Mouse (Mus musculus) cortical plate, adult 2 months (tissue): ENCODE measurements around the gene Hexb.

Experiments used
- CTCF ChIP-seq: fragments of 200-500 bp; IDR thresholded peaks from 2 replicates; pipeline ENCODE4 v1.5.1; 2011; ENCODE audit warnings: mild to moderate bottlenecking, control low read depth, low read length; ENCODE audit not compliant: insufficient read depth; ENCODE audit errors: extremely low read depth
- POLR2A ChIP-seq: fragments of 200-500 bp; IDR thresholded peaks from 2 replicates; pipeline ENCODE4 v1.6.1; 2011; ENCODE audit warnings: mild to moderate bottlenecking, low read length, control low read depth; ENCODE audit not compliant: insufficient read depth; ENCODE audit errors: extremely low read depth

DNA sequence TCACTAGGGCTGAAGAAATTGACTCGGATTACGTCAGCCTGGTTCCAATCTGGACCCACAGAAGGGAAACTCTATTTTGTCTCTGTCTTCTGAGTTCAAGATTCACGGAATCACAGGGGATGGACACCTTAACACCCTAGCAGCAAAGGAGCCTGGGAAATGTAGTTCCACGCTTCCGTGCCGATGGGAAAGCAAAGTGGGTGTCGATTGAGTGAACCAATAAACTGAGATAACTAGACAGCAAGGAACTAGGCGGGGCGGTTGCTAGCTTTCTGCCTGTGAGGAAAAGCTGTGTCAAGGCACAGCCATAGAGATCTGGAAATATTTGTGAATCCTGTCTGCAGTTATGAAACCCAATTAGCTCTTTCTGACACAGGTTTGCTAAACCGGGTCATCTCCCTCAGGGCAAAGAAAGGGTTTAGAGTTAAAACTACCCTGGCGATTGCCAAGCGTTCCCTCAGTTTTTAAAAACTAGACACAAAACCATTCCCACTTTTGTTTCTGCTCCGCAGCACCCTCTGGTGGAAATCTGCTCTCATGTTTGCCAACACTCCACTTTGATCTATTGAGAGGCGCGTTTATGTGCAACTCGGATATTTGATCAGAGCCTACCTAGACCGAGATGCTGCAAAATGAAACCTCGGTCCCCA, 7.0 kb upstream of the Hexb start:
- peak; percentile 61 for TF ChIP-seq CTCF
- no peak for TF ChIP-seq POLR2A
